Mouse (Mus musculus) embryonic facial prominence, embryonic 15.5 days (tissue): ENCODE data around the gene Bcl2l11. TPM values are rescaled to one million over a fixed set of nuclear protein-coding genes. Genes with fewer than 3 reads are reported as not detected.

ENCODE experiments used
- ATAC-seq: fragments of 200-750 bp; cut with Nextera tagmentation; 2 replicates; pipeline ENCODE4 v1.8.0; 2017; ENCODE audit warnings: low read depth, moderate TSS enrichment; ENCODE audit not compliant: insufficient number of reproducible peaks, low FRiP score, low TSS enrichment
- H3K27ac ChIP-seq: fragments of 300-500 bp; sonication (generic); replicated peaks from 2 replicates; pipeline ENCODE4 v1.5.1; 2015; ENCODE audit warnings: mild to moderate bottlenecking, inconsistent platforms
- H3K27me3 ChIP-seq: fragments of 300-500 bp; sonication (generic); 2 replicates; pipeline ENCODE4 v1.6.1; 2015; ENCODE audit warnings: inconsistent platforms
- H3K36me3 ChIP-seq: fragments of 300-500 bp; sonication (generic); 2 replicates; pipeline ENCODE4 v1.6.1; 2015; ENCODE audit warnings: mild to moderate bottlenecking, inconsistent platforms
- H3K4me1 ChIP-seq: fragments of 300-500 bp; sonication (generic); 2 replicates; pipeline ENCODE4 v1.6.1; 2015; ENCODE audit warnings: inconsistent platforms
- H3K4me2 ChIP-seq: fragments of 300-500 bp; sonication (generic); replicated peaks from 2 replicates; pipeline ENCODE4 v1.6.1; 2015; ENCODE audit warnings: mild to moderate bottlenecking, inconsistent platforms
- H3K4me3 ChIP-seq: fragments of 300-500 bp; sonication (generic); replicated peaks from 2 replicates; pipeline ENCODE4 v1.5.1; 2015; ENCODE audit warnings: mild to moderate bottlenecking, inconsistent platforms
- H3K9ac ChIP-seq: fragments of 300-500 bp; sonication (generic); 2 replicates; pipeline ENCODE4 v1.6.1; 2015; ENCODE audit warnings: inconsistent platforms
- H3K9me3 ChIP-seq: fragments of 300-500 bp; sonication (generic); replicated peaks from 2 replicates; pipeline ENCODE4 v1.6.1; 2016; ENCODE audit warnings: inconsistent platforms
- WGBS: fragments of 180-500 bp; shearing (Covaris S2); methylation state at CpG from one replicate; pipeline ENCODE4 v1.1.7; 2015; 5-methylcytosine and 5-hydroxymethylcytosine counted together
- polyA plus RNA-seq: library from polyadenylated mRNA; unstranded; fragments of >200 nt; fragmentation: Nextera tagmentation; extraction: Ambion mirVana; gene quantifications from 2 replicates; pipeline ENCODE4 v1.2.1, GENCODE M21; 2015

Gene Bcl2l11
- 17.3 and 17.4 TPM in 2 replicates for polyA plus RNA-seq

- H3K36me3 ChIP-seq = 0 out of 2 replicates have a peak, but pooled peaks cover 8% of the 10 kb centered on the region
- 1% methylated on average over 75 of the region's 76 CpGs for WGBS
- peak; percentile 88 for ATAC-seq
- peaks cover 36% of the 10 kb centered on the region for H3K27me3 ChIP-seq
- H3K4me3 ChIP-seq = peak within 1 kb of the TSS; percentile 62
- H3K4me2 ChIP-seq = peak within 1 kb of the TSS; percentile 96
- H3K9ac ChIP-seq = peak within 1 kb of the TSS; percentile 44
- peaks cover 53% of the 10 kb centered on the region for H3K4me1 ChIP-seq
- no peaks in the 10 kb centered on the region for H3K9me3 ChIP-seq
- H3K27ac ChIP-seq = peak within 1 kb of the TSS; percentile 86
These were observed at the start of gene Bcl2l11 for GRCm38 (mm10) chr2:128125635-128126470. Gene Bcl2l11, plus strand, starts transcription at chr2:128126038.

- no peaks in the 10 kb centered on the region for H3K36me3 ChIP-seq
- no peaks in the 10 kb centered on the region for H3K9me3 ChIP-seq
- peaks cover 3% of the 10 kb centered on the region; the same call in 1 of the 2 replicates for H3K27me3 ChIP-seq
- no peak overlapping the region for H3K9ac ChIP-seq
- WGBS = 83% methylated on average over 4 of the region's 4 CpGs
- no peak for ATAC-seq
- no peak overlapping the region for H3K27ac ChIP-seq
- no peak overlapping the region for H3K4me3 ChIP-seq
- peaks cover 8% of the 10 kb centered on the region; the same call in 1 of the 2 replicates for H3K4me1 ChIP-seq
- no peak overlapping the region for H3K4me2 ChIP-seq
These were observed 48.9 kb upstream of the Bcl2l11 start for GRCm38 (mm10) chr2:128076936-128077335.

DNA sequence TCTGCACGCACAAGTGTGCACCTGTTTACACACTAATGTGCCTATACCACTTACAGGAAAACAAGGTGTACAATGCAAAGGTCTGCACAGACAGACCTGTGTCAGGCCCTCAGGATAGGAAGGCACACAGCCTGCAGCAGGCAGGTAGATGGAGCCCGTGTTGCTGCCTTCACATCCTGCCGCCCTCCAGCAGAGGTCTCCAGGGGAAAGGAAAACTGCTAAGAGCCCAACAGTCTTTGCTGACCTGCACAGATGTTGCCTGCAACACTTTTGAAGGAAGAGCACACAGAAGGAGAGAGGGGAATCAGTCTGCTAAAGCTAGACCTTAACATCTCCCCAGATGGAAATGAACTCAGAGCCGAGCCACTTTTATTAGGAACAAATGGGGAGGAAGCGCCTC lies 47.0 kb upstream of the Bcl2l11 start:
- Histone ChIP-seq H3K9me3 (no peaks in the 10 kb centered on the region), H3K4me1 (peaks cover 8% of the 10 kb centered on the region; the same call in 1 of the 2 replicates), H3K4me2 (no peak overlapping the region), H3K27me3 (peaks cover 3% of the 10 kb centered on the region; the same call in 1 of the 2 replicates), H3K9ac (no peak overlapping the region), H3K36me3 (no peaks in the 10 kb centered on the region), H3K27ac (no peak overlapping the region), H3K4me3 (no peak overlapping the region)
- WGBS = 35% methylated on average over 5 of the region's 5 CpGs
- no peak for ATAC-seq

- 37% methylated on average over 6 of the region's 6 CpGs for WGBS
- no peak overlapping the region for H3K4me2 ChIP-seq
- no peaks in the 10 kb centered on the region for H3K9me3 ChIP-seq
- no peak overlapping the region for H3K27ac ChIP-seq
- peaks cover 3% of the 10 kb centered on the region; the same call in 1 of the 2 replicates for H3K27me3 ChIP-seq
- H3K4me3 ChIP-seq = no peak overlapping the region
- no peak for ATAC-seq
- H3K9ac ChIP-seq = no peak overlapping the region
- no peaks in the 10 kb centered on the region for H3K36me3 ChIP-seq
- peaks cover 8% of the 10 kb centered on the region; the same call in 1 of the 2 replicates for H3K4me1 ChIP-seq
These were observed 46.5 kb upstream of the Bcl2l11 start for GRCm38 (mm10) chr2:128079316-128079715.

- Histone ChIP-seq H3K36me3 (no peaks in the 10 kb centered on the region), H3K27me3 (peaks cover 2% of the 10 kb centered on the region; the same call in 1 of the 2 replicates), H3K4me2 (no peak overlapping the region), H3K9ac (no peak overlapping the region), H3K27ac (no peak overlapping the region), H3K9me3 (no peaks in the 10 kb centered on the region), H3K4me1 (peaks cover 6% of the 10 kb centered on the region; the same call in 1 of the 2 replicates), H3K4me3 (no peak overlapping the region)
- WGBS = 7% methylated on average over 3 of the region's 3 CpGs
- no peak for ATAC-seq
These were observed 42.0 kb upstream of the Bcl2l11 start for GRCm38 (mm10) chr2:128083844-128084243.

- 87% methylated on average over 5 of the region's 5 CpGs for WGBS
These were observed 41.2 kb upstream of the Bcl2l11 start for GRCm38 (mm10) chr2:128084607-128085006.

GRCm38 (mm10) chr2:128085481-128085880 lies 40.4 kb upstream of the Bcl2l11 start:
- H3K27me3 ChIP-seq = no peaks in the 10 kb centered on the region
- H3K4me3 ChIP-seq = no peak overlapping the region
- no peaks in the 10 kb centered on the region for H3K4me1 ChIP-seq
- H3K36me3 ChIP-seq = no peaks in the 10 kb centered on the region
- no peaks in the 10 kb centered on the region for H3K9me3 ChIP-seq
- H3K4me2 ChIP-seq = no peak overlapping the region
- ATAC-seq = no peak
- no peak overlapping the region for H3K27ac ChIP-seq
- no peak overlapping the region for H3K9ac ChIP-seq
- WGBS = 94% methylated on average over 1 of the region's 1 CpGs

More at GRCm38 (mm10) chr2:128084607-128085006, 41.2 kb upstream of the Bcl2l11 start:
- ATAC-seq = no peak
- H3K27me3 ChIP-seq = no peaks in the 10 kb centered on the region
- no peaks in the 10 kb centered on the region for H3K4me1 ChIP-seq
- no peak overlapping the region for H3K27ac ChIP-seq
- H3K9me3 ChIP-seq = no peaks in the 10 kb centered on the region
- H3K4me2 ChIP-seq = no peak overlapping the region
- no peak overlapping the region for H3K4me3 ChIP-seq
- no peaks in the 10 kb centered on the region for H3K36me3 ChIP-seq
- H3K9ac ChIP-seq = no peak overlapping the region

DNA sequence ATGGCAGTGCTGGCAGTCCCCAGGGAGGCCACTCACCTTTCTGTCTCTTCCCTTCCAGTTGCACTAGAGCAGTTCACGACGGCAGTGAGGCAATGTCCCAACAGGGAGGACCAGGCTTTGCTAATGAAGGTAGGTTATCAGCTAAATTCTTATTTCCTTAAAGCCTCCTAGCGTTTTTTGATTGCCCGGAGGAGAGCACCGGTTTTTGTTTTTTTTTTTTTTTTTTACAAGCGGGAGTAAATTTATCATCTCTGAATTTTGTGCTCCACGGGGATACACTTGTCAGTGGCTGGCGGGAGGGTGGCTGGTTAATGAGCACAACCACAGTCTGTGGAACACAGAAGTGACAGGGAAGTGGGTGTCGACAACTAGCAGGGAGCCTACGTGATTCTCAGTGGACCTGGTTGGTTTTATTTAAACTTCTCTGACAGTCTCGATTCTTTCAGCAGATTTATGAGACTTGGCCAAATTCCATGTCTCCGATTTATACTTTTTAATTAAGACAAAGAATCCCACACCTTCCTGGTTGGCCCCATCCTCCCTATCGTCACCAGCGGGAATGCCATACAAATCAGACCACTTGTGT lies 39.4 kb upstream of the Bcl2l11 start:
- no peak overlapping the region for H3K4me3 ChIP-seq
- WGBS = 67% methylated on average over 14 of the region's 14 CpGs
- no peaks in the 10 kb centered on the region for H3K4me1 ChIP-seq
- no peak overlapping the region for H3K4me2 ChIP-seq
- no peaks in the 10 kb centered on the region for H3K9me3 ChIP-seq
- no peak for ATAC-seq
- no peaks in the 10 kb centered on the region for H3K27me3 ChIP-seq
- H3K36me3 ChIP-seq = no peaks in the 10 kb centered on the region
- no peak overlapping the region for H3K27ac ChIP-seq
- no peak overlapping the region for H3K9ac ChIP-seq

- H3K4me3 ChIP-seq = no peak overlapping the region
- H3K4me2 ChIP-seq = no peak overlapping the region
- WGBS = 82% methylated on average over 7 of the region's 7 CpGs
- H3K9ac ChIP-seq = no peak overlapping the region
- H3K9me3 ChIP-seq = no peaks in the 10 kb centered on the region
- H3K27ac ChIP-seq = no peak overlapping the region
- H3K4me1 ChIP-seq = no peaks in the 10 kb centered on the region
- no peaks in the 10 kb centered on the region for H3K27me3 ChIP-seq
- no peaks in the 10 kb centered on the region for H3K36me3 ChIP-seq
- ATAC-seq = no peak
These were observed 38.8 kb upstream of the Bcl2l11 start for GRCm38 (mm10) chr2:128086996-128087526.

- Histone ChIP-seq H3K9ac (no peak overlapping the region), H3K4me3 (no peak overlapping the region), H3K9me3 (no peaks in the 10 kb centered on the region), H3K27me3 (no peaks in the 10 kb centered on the region), H3K27ac (no peak overlapping the region), H3K4me2 (no peak overlapping the region), H3K4me1 (no peaks in the 10 kb centered on the region), H3K36me3 (no peaks in the 10 kb centered on the region)
- 81% methylated on average over 8 of the region's 8 CpGs for WGBS
- no peak for ATAC-seq
These were observed 37.9 kb upstream of the Bcl2l11 start for GRCm38 (mm10) chr2:128087798-128088545.
